ENCODE assay signal across 8 mouse cellular contexts in the genomic region with DNA sequence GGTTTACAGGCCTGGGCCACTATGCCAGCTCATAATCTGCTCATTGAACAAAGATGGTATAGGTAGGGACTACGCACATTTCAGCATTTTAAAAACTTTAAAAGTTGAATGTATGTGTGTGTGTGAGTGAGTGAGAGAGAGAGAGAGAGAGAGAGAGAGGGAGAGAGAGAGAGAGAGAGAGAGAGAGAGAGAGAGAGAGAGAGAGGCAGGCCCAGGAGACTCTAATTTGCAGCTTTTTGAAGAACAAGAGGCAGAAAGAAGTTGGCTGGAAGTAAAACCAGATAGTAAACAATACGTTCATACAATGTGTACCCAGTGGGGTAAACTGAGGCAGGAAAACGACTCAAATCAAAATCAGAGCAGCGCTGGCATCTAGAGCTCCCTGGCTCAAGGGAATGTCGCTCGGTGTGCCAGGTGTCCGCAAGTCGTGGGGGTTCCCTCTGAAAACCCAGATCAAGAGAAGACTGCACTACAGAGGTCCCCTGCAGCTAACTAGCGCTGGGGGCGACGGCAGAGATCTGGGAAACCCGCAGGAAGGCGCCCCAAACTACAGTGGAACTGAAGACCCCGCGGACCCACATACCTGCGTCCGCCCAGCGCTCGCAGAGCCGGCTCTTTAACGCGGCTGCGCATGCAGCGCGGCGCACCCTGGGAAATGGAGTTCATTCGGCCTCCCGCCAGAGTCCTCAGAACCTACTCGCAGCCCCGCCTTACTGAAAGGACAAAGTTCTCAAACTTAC. TPM values are rescaled to one million over a fixed set of nuclear protein-coding genes. Genes with fewer than 3 reads are reported as not detected.
DNase-seq lines count a peak whose midpoint lies in the region; ATAC-seq and TF ChIP-seq lines count a peak whose summit lies in the region.

Gene Fuk, minus strand, starts transcription at position 650 of the 740 bp plus-strand sequence.

- peaks cover 3% of the 10 kb centered on the region; the same call in 1 of the 2 replicates for H3K36me3 ChIP-seq in ES-Bruce4 (ENCODE audit: control insufficient read depth, insufficient read depth, low read length, poor library complexity, severe bottlenecking)
- H3K36me3 ChIP-seq in forebrain, embryonic 12.5 days (replicated peaks), result peaks cover 9% of the 10 kb centered on the region; the same call in 1 of the 2 replicates
- peaks cover 11% of the 10 kb centered on the region for H3K36me3 ChIP-seq in heart, postnatal 0 days (replicated peaks; ENCODE audit: control insufficient read depth, insufficient read depth, low read length)
- H3K36me3 ChIP-seq in liver, embryonic 16.5 days (ENCODE audit: control insufficient read depth, insufficient read depth), result no peaks in the 10 kb centered on the region; the same call in 1 of the 2 replicates
- peaks cover 19% of the 10 kb centered on the region for H3K36me3 ChIP-seq in neural tube, embryonic 13.5 days

- WGBS in forebrain, embryonic 12.5 days, result 3% methylated on average over 30 of the region's 30 CpGs
- 2% methylated on average over 30 of the region's 30 CpGs for WGBS in heart, postnatal 0 days
- WGBS in liver, embryonic 16.5 days (ENCODE audit: insufficient replicate concordance), result 3% methylated on average over 30 of the region's 30 CpGs
- WGBS in neural tube, embryonic 13.5 days, result 3% methylated on average over 30 of the region's 30 CpGs

- no peaks in the 10 kb centered on the region for H3K27me3 ChIP-seq in ES-Bruce4 (ENCODE audit: control insufficient read depth, insufficient read depth, low read length, poor library complexity, severe bottlenecking)
- no peaks in the 10 kb centered on the region; the same call in 1 of the 2 replicates for H3K27me3 ChIP-seq in forebrain, embryonic 12.5 days
- H3K27me3 ChIP-seq in heart, postnatal 0 days (ENCODE audit: control insufficient read depth, insufficient read depth, low read length), result no peaks in the 10 kb centered on the region
- H3K27me3 ChIP-seq in liver, embryonic 16.5 days (ENCODE audit: control insufficient read depth, insufficient read depth, low read depth, low read length), result no peaks in the 10 kb centered on the region
- H3K27me3 ChIP-seq in neural tube, embryonic 13.5 days, result no peaks in the 10 kb centered on the region

- peak; percentile 33 for TF ChIP-seq POLR2A in ES-Bruce4 (IDR thresholded peaks at IDR 0.05; ENCODE audit: insufficient read depth, low read length)

- peak within 1 kb of the TSS; percentile 60 for H3K4me2 ChIP-seq in forebrain, embryonic 12.5 days
- H3K4me2 ChIP-seq in heart, postnatal 0 days (ENCODE audit: low read depth, low read length), result peak within 1 kb of the TSS; percentile 69
- peak within 1 kb of the TSS; percentile 83 for H3K4me2 ChIP-seq in liver, embryonic 16.5 days (ENCODE audit: low read depth, low read length)
- H3K4me2 ChIP-seq in neural tube, embryonic 13.5 days, result peak within 1 kb of the TSS; percentile 67

- no peaks in the 10 kb centered on the region for H3K9me3 ChIP-seq in ES-Bruce4 (replicated peaks; ENCODE audit: control insufficient read depth, insufficient read depth, low read length, poor library complexity, severe bottlenecking)
- H3K9me3 ChIP-seq in forebrain, embryonic 12.5 days, result no peaks in the 10 kb centered on the region
- H3K9me3 ChIP-seq in heart, postnatal 0 days (replicated peaks; ENCODE audit: control insufficient read depth, low read length), result no peaks in the 10 kb centered on the region
- no peaks in the 10 kb centered on the region for H3K9me3 ChIP-seq in liver, embryonic 16.5 days (replicated peaks; ENCODE audit: control insufficient read depth, low read length)
- no peaks in the 10 kb centered on the region for H3K9me3 ChIP-seq in neural tube, embryonic 13.5 days

- no peak within 1 kb of the TSS for H3K27ac ChIP-seq in ES-Bruce4 (ENCODE audit: insufficient read depth, low read length)
- no peak within 1 kb of the TSS for H3K27ac ChIP-seq in forebrain, embryonic 12.5 days
- no peak within 1 kb of the TSS for H3K27ac ChIP-seq in heart, postnatal 0 days (ENCODE audit: low read depth)
- no peak within 1 kb of the TSS for H3K27ac ChIP-seq in liver, embryonic 16.5 days (ENCODE audit: low read length)
- no peak within 1 kb of the TSS for H3K27ac ChIP-seq in neural tube, embryonic 13.5 days (replicated peaks)

- H3K9ac ChIP-seq in ES-Bruce4 (ENCODE audit: low read depth, poor library complexity, severe bottlenecking), result peak within 1 kb of the TSS; percentile 97
- peak within 1 kb of the TSS; percentile 71 for H3K9ac ChIP-seq in forebrain, embryonic 12.5 days
- peak within 1 kb of the TSS; percentile 61 for H3K9ac ChIP-seq in heart, postnatal 0 days (replicated peaks; ENCODE audit: low read depth, low read length)
- H3K9ac ChIP-seq in liver, embryonic 16.5 days (ENCODE audit: low read depth, low read length), result peak within 1 kb of the TSS; percentile 80
- H3K9ac ChIP-seq in neural tube, embryonic 13.5 days, result peak within 1 kb of the TSS; percentile 83

- no peak for TF ChIP-seq CTCF in ES-Bruce4 (IDR thresholded peaks at IDR 0.05; ENCODE audit: low read depth, low read length)
- no peak for TF ChIP-seq CTCF in heart, postnatal 0 days (IDR thresholded peaks at IDR 0.05; ENCODE audit: low read depth)

- peak; percentile 92 for ATAC-seq in forebrain, embryonic 12.5 days (ENCODE audit: low FRiP score)
- ATAC-seq in heart, postnatal 0 days (ENCODE audit: insufficient read depth, low read depth), result peak; percentile 93
- ATAC-seq in liver, embryonic 16.5 days (ENCODE audit: low read depth), result peak; percentile 98
- ATAC-seq in neural tube, embryonic 13.5 days (ENCODE audit: low read depth), result peak; percentile 96

- no peaks in the 10 kb centered on the region for H3K4me1 ChIP-seq in ES-Bruce4 (ENCODE audit: control insufficient read depth, insufficient read depth, low read length)
- H3K4me1 ChIP-seq in forebrain, embryonic 12.5 days, result peaks cover 5% of the 10 kb centered on the region
- H3K4me1 ChIP-seq in heart, postnatal 0 days (ENCODE audit: control insufficient read depth, insufficient read depth), result no peaks in the 10 kb centered on the region
- peaks cover 7% of the 10 kb centered on the region for H3K4me1 ChIP-seq in liver, embryonic 16.5 days (ENCODE audit: control insufficient read depth, low read depth, low read length)
- H3K4me1 ChIP-seq in neural tube, embryonic 13.5 days (replicated peaks), result peaks cover 6% of the 10 kb centered on the region

- DNase-seq in c-Kit-positive CD71-positive TER-119-positive erythroid progenitor cells, embryonic 14.5 days (ENCODE audit: low spot score), result peak; percentile 79
- peak; percentile 60 for DNase-seq in heart, postnatal 0 days (ENCODE audit: low spot score)
- DNase-seq in kidney, postnatal 4 days, result peak; percentile 87 to 91
- DNase-seq in telencephalon, adult 2 months (ENCODE audit: low read depth, low spot score), result peak; percentile 67

- TF ChIP-seq EP300 in ES-Bruce4 (IDR thresholded peaks at IDR 0.05; ENCODE audit: insufficient read depth, low read depth, low read length), result no peak
- no peak for TF ChIP-seq EP300 in heart, postnatal 0 days (IDR thresholded peaks at IDR 0.05; ENCODE audit: low read depth)

- H3K4me3 ChIP-seq in ES-Bruce4 (ENCODE audit: low read depth, low read length), result peak within 1 kb of the TSS; percentile 100
- peak within 1 kb of the TSS; percentile 73 for H3K4me3 ChIP-seq in forebrain, embryonic 12.5 days (replicated peaks)
- peak within 1 kb of the TSS; percentile 63 for H3K4me3 ChIP-seq in heart, postnatal 0 days (ENCODE audit: low read depth, low read length)
- peak within 1 kb of the TSS; percentile 86 for H3K4me3 ChIP-seq in liver, embryonic 16.5 days (ENCODE audit: low read depth, low read length)
- H3K4me3 ChIP-seq in neural tube, embryonic 13.5 days, result peak within 1 kb of the TSS; percentile 68

RNA-seq across cellular contexts. Expression of gene Fuk, which starts in this region (rescaled TPM):
- polyA plus RNA-seq in ES-Bruce4 (2011; ENCODE audit: insufficient read depth, insufficient read length, low read depth, missing spikeins), result 14.8 and 16.7 TPM in 2 replicates
- 13.2 and 14.4 TPM in 2 replicates for polyA plus RNA-seq in forebrain, embryonic 12.5 days (2016; fragmentation: Nextera tagmentation; extraction: Ambion mirVana)
- total RNA-seq in heart, postnatal 0 days (2014; rRNA removed; ENCODE audit: low replicate concordance), result 10.8 and 14.8 TPM in 2 replicates
- 3.6 and 3.7 TPM in 2 replicates for polyA plus RNA-seq in heart, postnatal 0 days (2015; fragmentation: Nextera tagmentation; extraction: Ambion mirVana)
- 2.7 and 2.9 TPM in 2 replicates for polyA plus RNA-seq in liver, embryonic 16.5 days (2015; fragmentation: Nextera tagmentation; extraction: Ambion mirVana)
- polyA plus RNA-seq in neural tube, embryonic 13.5 days (2015; fragmentation: Nextera tagmentation; extraction: Ambion mirVana), result 6.9 and 8.4 TPM in 2 replicates
